Mouse (Mus musculus): ENCODE results near the gene Wrap53. TPM values are rescaled to one million over a fixed set of nuclear protein-coding genes. Genes with fewer than 3 reads are reported as not detected.

The Wrap53 gene
- polyA plus RNA-seq, 1 experiment from 2014 or later = 26.9 TPM

DNA sequence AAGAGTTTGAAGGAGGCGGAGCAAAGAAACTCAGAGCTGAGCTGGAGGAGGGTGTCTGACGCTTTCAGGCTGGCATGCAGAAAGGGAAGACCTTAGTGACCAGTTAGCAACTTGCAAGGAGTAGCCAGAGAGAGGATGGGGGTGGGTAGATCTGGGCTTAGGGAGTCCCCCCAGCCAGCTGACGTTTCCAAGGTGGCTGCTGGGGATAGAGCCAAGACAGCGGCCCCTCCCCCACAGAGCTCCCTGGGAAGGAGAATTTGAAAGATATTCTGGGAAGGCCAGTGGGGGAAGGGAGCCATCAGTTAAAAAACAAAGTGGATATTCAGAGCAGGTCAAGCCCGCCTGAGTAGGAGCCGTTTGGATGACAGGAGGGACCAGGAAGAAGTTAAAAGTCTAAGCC lies 20.0 kb upstream of the Wrap53 start:
- ATAC-seq (ENCODE audit: insufficient number of reproducible peaks, insufficient read depth, low FRiP score, low TSS enrichment, low read depth) = no peak
- H3K9me3 ChIP-seq = no peaks in the 10 kb centered on the region
- peak overlapping the region; percentile 55 for H3K9ac ChIP-seq
- 13% methylated on average over 6 of the region's 6 CpGs for WGBS
- peak overlapping the region; percentile 49; the same call in 1 of the 2 replicates for H3K27ac ChIP-seq
- peak overlapping the region; percentile 29 for H3K4me2 ChIP-seq
- peaks cover 23% of the 10 kb centered on the region for H3K27me3 ChIP-seq
- peaks cover 32% of the 10 kb centered on the region for H3K4me1 ChIP-seq
- H3K36me3 ChIP-seq = peaks cover 13% of the 10 kb centered on the region
- peak overlapping the region; percentile 3; the same call in 1 of the 2 replicates for H3K4me3 ChIP-seq

GRCm38 (mm10) chr11:69599436-69599835 lies 19.4 kb upstream of the Wrap53 start:
- Histone ChIP-seq H3K4me3 (0 out of 2 replicates have a peak overlapping the region, but pooled peaks have one; percentile 3), H3K27me3 (peaks cover 16% of the 10 kb centered on the region), H3K9me3 (no peaks in the 10 kb centered on the region), H3K9ac (peak overlapping the region; percentile 55; the same call in 1 of the 2 replicates), H3K36me3 (peaks cover 18% of the 10 kb centered on the region), H3K27ac (peak overlapping the region; percentile 49; the same call in 1 of the 2 replicates), H3K4me2 (peak overlapping the region; percentile 29), H3K4me1 (peaks cover 26% of the 10 kb centered on the region)
- 10% methylated on average over 9 of the region's 9 CpGs for WGBS
- ATAC-seq (ENCODE audit: insufficient number of reproducible peaks, insufficient read depth, low FRiP score, low TSS enrichment, low read depth) = no peak

DNA sequence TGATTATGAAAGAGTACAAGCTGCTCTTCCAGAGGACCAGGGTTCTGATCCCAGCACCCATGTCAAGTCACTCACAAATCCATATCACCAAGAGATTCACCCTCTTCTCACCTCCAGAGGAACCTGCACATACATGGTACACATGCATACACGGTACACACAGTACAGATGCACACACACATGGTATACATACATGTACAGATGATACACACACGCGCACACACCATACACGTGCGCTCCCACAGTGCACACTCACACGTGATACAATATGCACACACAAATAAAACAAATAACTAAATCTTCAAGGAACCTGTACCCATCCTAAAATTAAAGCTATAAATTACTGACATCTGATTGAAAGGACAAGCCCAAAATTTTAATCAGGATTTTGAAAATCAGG lies 14.8 kb upstream of the Wrap53 start:
- Histone ChIP-seq H3K4me1 (peaks cover 7% of the 10 kb centered on the region), H3K27ac (no peak overlapping the region), H3K4me2 (no peak overlapping the region), H3K4me3 (no peak overlapping the region), H3K27me3 (no peaks in the 10 kb centered on the region), H3K9ac (no peak overlapping the region), H3K9me3 (no peaks in the 10 kb centered on the region), H3K36me3 (peaks cover 55% of the 10 kb centered on the region)
- WGBS = 95% methylated on average over 6 of the region's 6 CpGs
- ATAC-seq (ENCODE audit: insufficient number of reproducible peaks, insufficient read depth, low FRiP score, low TSS enrichment, low read depth) = no peak

GRCm38 (mm10) chr11:69592799-69593198 lies 12.7 kb upstream of the Wrap53 start:
- no peak for ATAC-seq (ENCODE audit: insufficient number of reproducible peaks, insufficient read depth, low FRiP score, low TSS enrichment, low read depth)
- peaks cover 75% of the 10 kb centered on the region for H3K36me3 ChIP-seq
- no peaks in the 10 kb centered on the region for H3K27me3 ChIP-seq
- no peak overlapping the region for H3K4me2 ChIP-seq
- no peaks in the 10 kb centered on the region for H3K4me1 ChIP-seq
- no peak overlapping the region for H3K9ac ChIP-seq
- H3K9me3 ChIP-seq = no peaks in the 10 kb centered on the region
- 84% methylated on average over 4 of the region's 4 CpGs for WGBS
- no peak overlapping the region for H3K27ac ChIP-seq
- no peak overlapping the region for H3K4me3 ChIP-seq

DNA sequence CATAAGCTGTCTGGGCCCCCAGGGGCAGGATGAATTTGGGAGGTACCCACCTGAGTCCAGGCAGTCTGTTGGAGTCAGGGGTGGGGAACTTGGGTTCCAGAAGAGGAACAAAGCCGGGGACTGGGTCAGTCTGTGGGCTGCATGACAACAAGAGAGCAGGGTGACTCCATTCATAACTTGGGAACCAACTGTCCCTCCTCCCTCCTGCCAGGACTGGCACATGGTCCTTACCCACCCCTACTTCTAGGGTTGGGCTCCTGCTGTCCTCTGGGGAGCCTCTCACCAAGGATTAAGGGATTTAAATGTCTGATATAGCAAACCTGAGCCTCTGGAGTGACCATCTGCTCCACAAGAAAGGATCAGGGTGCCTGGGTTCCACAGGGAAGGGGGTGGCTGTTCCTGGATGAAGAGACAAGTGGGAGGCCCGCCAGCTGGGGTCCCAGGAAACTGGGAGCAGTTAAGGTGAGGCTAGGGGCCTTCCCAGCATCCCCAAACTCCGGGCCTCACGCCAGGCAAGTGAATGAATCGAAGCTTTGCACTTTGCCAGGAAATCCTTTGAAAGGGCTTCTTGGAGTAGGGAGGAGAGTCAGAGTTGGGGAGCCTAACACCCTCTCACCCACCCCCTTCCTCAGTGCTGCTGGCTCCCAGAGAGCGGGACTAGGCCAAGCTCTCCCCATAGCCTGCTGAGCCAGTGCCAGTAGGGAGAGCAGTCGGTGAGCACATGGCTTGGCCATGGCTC lies 12.0 kb upstream of the Wrap53 start:
- Histone ChIP-seq H3K27me3 (no peaks in the 10 kb centered on the region), H3K4me3 (no peak overlapping the region), H3K9me3 (no peaks in the 10 kb centered on the region), H3K9ac (peak overlapping the region; percentile 27; the same call in 1 of the 2 replicates), H3K4me1 (no peaks in the 10 kb centered on the region), H3K27ac (no peak overlapping the region), H3K4me2 (no peak overlapping the region), H3K36me3 (peaks cover 83% of the 10 kb centered on the region)
- WGBS = 86% methylated on average over 7 of the region's 7 CpGs
- no peak for ATAC-seq (ENCODE audit: insufficient number of reproducible peaks, insufficient read depth, low FRiP score, low TSS enrichment, low read depth)

DNA sequence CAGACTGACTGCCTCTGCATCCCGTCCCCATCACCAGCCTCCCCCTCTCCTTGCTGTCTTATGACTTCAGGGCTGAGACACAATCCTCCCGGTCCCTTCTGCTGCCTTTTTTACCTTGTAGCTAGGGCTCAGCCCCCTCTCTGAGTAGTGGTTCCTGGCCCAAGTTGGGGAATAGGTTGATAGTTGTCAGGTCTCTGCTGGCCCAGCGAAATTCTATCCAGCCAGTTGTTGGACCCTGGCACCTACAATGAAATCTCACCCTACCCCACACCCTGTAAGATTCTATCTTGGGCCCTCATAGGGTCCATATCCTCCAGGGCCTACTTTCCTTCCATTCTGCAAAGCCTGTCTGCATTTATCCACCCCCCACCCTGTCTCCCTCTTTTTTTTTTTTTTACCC lies 11.4 kb upstream of the Wrap53 start:
- Histone ChIP-seq H3K4me1 (no peaks in the 10 kb centered on the region), H3K9me3 (no peaks in the 10 kb centered on the region), H3K9ac (no peak overlapping the region), H3K27me3 (no peaks in the 10 kb centered on the region), H3K4me3 (no peak overlapping the region), H3K27ac (no peak overlapping the region), H3K36me3 (peaks cover 87% of the 10 kb centered on the region), H3K4me2 (no peak overlapping the region)
- WGBS = 82% methylated on average over 3 of the region's 3 CpGs
- no peak for ATAC-seq (ENCODE audit: insufficient number of reproducible peaks, insufficient read depth, low FRiP score, low TSS enrichment, low read depth)

DNA sequence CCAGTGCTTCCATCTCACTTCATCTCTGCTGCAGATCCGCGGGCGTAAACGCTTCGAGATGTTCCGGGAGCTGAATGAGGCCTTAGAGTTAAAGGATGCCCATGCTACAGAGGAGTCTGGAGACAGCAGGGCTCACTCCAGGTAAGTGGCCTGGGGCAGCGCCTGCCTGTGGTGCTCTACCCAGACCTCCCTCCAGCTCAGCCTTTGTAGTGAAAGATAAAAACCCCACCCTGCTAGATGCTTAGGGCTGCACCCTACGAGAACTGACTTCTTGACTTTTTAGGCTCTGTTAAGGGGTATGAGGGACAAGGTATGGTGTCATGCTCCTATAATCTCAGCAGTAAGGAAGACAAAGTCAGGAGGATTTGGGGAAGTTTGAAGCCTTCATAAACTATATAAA lies 10.6 kb upstream of the Wrap53 start:
- no peaks in the 10 kb centered on the region for H3K9me3 ChIP-seq
- no peaks in the 10 kb centered on the region for H3K4me1 ChIP-seq
- H3K36me3 ChIP-seq = peaks cover 85% of the 10 kb centered on the region
- H3K27ac ChIP-seq = no peak overlapping the region
- H3K27me3 ChIP-seq = no peaks in the 10 kb centered on the region
- ATAC-seq (ENCODE audit: insufficient number of reproducible peaks, insufficient read depth, low FRiP score, low TSS enrichment, low read depth) = no peak
- H3K4me3 ChIP-seq = no peak overlapping the region
- no peak overlapping the region for H3K4me2 ChIP-seq
- H3K9ac ChIP-seq = no peak overlapping the region
- 92% methylated on average over 8 of the region's 8 CpGs for WGBS

- Histone ChIP-seq H3K4me3 (no peak overlapping the region), H3K27ac (no peak overlapping the region), H3K4me2 (no peak overlapping the region), H3K27me3 (no peaks in the 10 kb centered on the region), H3K4me1 (no peaks in the 10 kb centered on the region), H3K9ac (no peak overlapping the region), H3K9me3 (no peaks in the 10 kb centered on the region), H3K36me3 (peaks cover 74% of the 10 kb centered on the region)
- no peak for ATAC-seq (ENCODE audit: insufficient number of reproducible peaks, insufficient read depth, low FRiP score, low TSS enrichment, low read depth)
- WGBS = 93% methylated on average over 22 of the region's 22 CpGs
Observed at GRCm38 (mm10) chr11:69589207-69589834, 9.3 kb upstream of the Wrap53 start.

DNA sequence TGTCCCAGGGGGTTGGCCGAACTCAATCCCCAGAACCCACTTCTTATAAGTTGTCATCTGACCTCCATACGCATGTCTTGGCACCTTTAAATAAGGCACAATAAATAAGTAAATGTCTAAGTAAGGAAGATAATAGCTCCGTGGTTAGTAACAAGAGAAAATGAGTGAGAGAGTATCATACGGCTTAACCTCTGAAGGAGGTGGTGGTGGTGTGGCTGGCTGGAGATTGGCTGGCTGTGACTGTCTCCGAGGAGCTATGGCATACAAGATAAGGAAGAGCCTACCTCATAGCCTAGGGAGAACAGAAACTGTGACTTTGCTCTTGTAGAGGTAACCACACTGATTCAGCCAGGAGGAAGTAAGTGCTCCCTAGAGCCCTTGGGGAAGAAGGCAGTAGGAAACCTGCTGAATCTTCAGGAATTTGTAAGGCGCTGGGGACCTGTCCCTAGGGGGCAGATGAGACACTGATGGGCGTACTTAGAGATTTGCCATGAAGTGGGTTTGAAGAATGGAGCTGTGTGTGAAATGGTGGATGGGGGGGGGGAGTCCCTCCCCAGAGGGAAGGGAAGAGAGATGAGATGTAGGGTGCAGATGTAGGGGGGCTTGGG lies 5.8 kb upstream of the Wrap53 start:
- WGBS = 72% methylated on average over 7 of the region's 7 CpGs
- Histone ChIP-seq H3K9ac (no peak overlapping the region), H3K27me3 (no peaks in the 10 kb centered on the region)

GRCm38 (mm10) chr11:69584937-69585336 lies 4.9 kb upstream of the Wrap53 start:
- Histone ChIP-seq H3K9me3 (no peaks in the 10 kb centered on the region), H3K4me2 (no peak overlapping the region), H3K36me3 (peaks cover 36% of the 10 kb centered on the region), H3K9ac (no peak overlapping the region), H3K27me3 (no peaks in the 10 kb centered on the region), H3K4me3 (no peak overlapping the region), H3K27ac (no peak overlapping the region), H3K4me1 (peaks cover 12% of the 10 kb centered on the region)
- ATAC-seq (ENCODE audit: insufficient number of reproducible peaks, insufficient read depth, low FRiP score, low TSS enrichment, low read depth) = no peak
- WGBS = 94% methylated on average over 13 of the region's 13 CpGs

More for the DNA sequence above, 5.8 kb upstream of the Wrap53 start:
- ATAC-seq (ENCODE audit: insufficient number of reproducible peaks, insufficient read depth, low FRiP score, low TSS enrichment, low read depth) = no peak
- Histone ChIP-seq H3K36me3 (peaks cover 45% of the 10 kb centered on the region), H3K4me1 (peaks cover 12% of the 10 kb centered on the region), H3K27ac (no peak overlapping the region), H3K9me3 (no peaks in the 10 kb centered on the region), H3K4me2 (no peak overlapping the region), H3K4me3 (no peak overlapping the region)

DNA sequence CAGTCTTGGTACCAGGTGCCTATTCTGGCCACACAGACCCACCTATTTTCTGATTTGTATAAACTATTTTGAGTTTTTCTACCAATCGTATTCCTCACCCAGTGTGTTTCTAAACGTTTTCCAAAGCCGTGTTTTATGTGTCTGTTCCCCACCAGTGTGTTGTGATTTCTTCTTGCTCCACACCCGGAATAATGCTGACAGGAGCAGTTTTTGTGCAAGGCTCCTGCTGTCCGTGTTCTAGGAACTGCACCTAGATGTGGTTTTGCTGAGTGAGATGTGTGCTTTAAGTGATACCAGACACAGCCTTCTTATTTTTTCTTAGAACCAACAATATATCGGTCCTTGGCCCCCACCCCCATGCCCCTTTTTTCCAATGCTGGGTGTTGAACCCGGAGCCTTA lies 4.0 kb upstream of the Wrap53 start:
- 85% methylated on average over 7 of the region's 7 CpGs for WGBS
- Histone ChIP-seq H3K27me3 (no peaks in the 10 kb centered on the region), H3K4me1 (peaks cover 12% of the 10 kb centered on the region), H3K9me3 (no peaks in the 10 kb centered on the region), H3K9ac (no peak overlapping the region), H3K36me3 (peaks cover 27% of the 10 kb centered on the region), H3K27ac (no peak overlapping the region), H3K4me3 (no peak overlapping the region), H3K4me2 (no peak overlapping the region)
- ATAC-seq (ENCODE audit: insufficient number of reproducible peaks, insufficient read depth, low FRiP score, low TSS enrichment, low read depth) = no peak
